Mouse (Mus musculus) embryonic facial prominence, embryonic 12.5 days (tissue): ENCODE measurements around the gene Atf3. TPM values are rescaled to one million over a fixed set of nuclear protein-coding genes. Genes with fewer than 3 reads are reported as not detected.
A peak's percentile ranks its signal among the peaks of the same experiment; 100 is the strongest.

Experiments used
- ATAC-seq: fragments of 200-750 bp; cut with Nextera tagmentation; 2 replicates; pipeline ENCODE4 v1.8.0; 2017; ENCODE audit not compliant: insufficient number of reproducible peaks, insufficient read depth, low FRiP score, low TSS enrichment
- H3K27ac ChIP-seq: fragments of 300-500 bp; sonication (generic); 2 replicates; pipeline ENCODE4 v1.5.1; 2016; ENCODE audit warnings: mild to moderate bottlenecking
- H3K27me3 ChIP-seq: fragments of 300-500 bp; sonication (generic); 2 replicates; pipeline ENCODE4 v1.6.1; 2016; ENCODE audit warnings: mild to moderate bottlenecking, moderate library complexity
- H3K36me3 ChIP-seq: fragments of 300-500 bp; sonication (generic); 2 replicates; pipeline ENCODE4 v1.6.1; 2016; ENCODE audit warnings: mild to moderate bottlenecking
- H3K4me1 ChIP-seq: fragments of 300-500 bp; sonication (generic); 2 replicates; pipeline ENCODE4 v1.6.1; 2016
- H3K4me2 ChIP-seq: fragments of 300-500 bp; sonication (generic); replicated peaks from 2 replicates; pipeline ENCODE4 v1.6.1; 2016; ENCODE audit warnings: mild to moderate bottlenecking, moderate library complexity
- H3K4me3 ChIP-seq: fragments of 300-500 bp; sonication (generic); 2 replicates; pipeline ENCODE4 v1.5.1; 2016; ENCODE audit warnings: mild to moderate bottlenecking
- H3K9ac ChIP-seq: fragments of 300-500 bp; sonication (generic); 2 replicates; pipeline ENCODE4 v1.6.1; 2016; ENCODE audit warnings: mild to moderate bottlenecking, moderate library complexity
- H3K9me3 ChIP-seq: fragments of 300-500 bp; sonication (generic); 2 replicates; pipeline ENCODE4 v1.6.1; 2016; ENCODE audit warnings: mild to moderate bottlenecking, moderate library complexity
- WGBS: fragments of 180-500 bp; shearing (Covaris S2); methylation state at CpG from one replicate; pipeline ENCODE4 v1.1.7; 2016; 5-methylcytosine and 5-hydroxymethylcytosine counted together
- polyA plus RNA-seq: library from polyadenylated mRNA; unstranded; fragments of >200 nt; fragmentation: Nextera tagmentation; extraction: Ambion mirVana; gene quantifications from 2 replicates; pipeline ENCODE4 v1.2.1, GENCODE M21; 2016

Atf3 gene
- polyA plus RNA-seq, 1 experiment from 2014 or later: 2.8 TPM

DNA sequence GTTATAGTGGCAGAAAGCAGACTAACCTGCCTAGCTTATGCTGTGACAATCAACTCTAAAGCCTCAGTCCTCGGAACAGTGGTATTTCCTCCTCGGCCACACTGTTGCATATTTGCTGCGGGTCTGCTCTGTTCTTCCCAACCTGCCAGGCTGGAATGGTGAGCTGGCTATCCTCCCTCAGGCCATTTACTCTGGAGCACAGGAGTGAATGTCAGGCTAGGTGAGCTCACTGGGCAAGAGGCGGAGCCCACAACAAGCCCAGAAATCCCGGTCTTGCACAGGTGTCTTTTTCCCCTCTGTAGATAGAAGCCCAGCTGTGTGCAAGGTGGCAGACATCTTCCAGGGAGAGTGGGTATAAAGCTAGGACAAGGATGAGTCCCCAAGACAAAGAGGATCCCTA lies 13.0 kb downstream of the Atf3 start:
- Histone ChIP-seq H3K27ac (no peak overlapping the region), H3K4me2 (no peak overlapping the region), H3K4me3 (no peak overlapping the region), H3K4me1 (no peaks in the 10 kb centered on the region), H3K9me3 (no peaks in the 10 kb centered on the region), H3K27me3 (no peaks in the 10 kb centered on the region), H3K36me3 (no peaks in the 10 kb centered on the region), H3K9ac (no peak overlapping the region)
- ATAC-seq: no peak
- WGBS: 64% methylated on average over 5 of the region's 5 CpGs

DNA sequence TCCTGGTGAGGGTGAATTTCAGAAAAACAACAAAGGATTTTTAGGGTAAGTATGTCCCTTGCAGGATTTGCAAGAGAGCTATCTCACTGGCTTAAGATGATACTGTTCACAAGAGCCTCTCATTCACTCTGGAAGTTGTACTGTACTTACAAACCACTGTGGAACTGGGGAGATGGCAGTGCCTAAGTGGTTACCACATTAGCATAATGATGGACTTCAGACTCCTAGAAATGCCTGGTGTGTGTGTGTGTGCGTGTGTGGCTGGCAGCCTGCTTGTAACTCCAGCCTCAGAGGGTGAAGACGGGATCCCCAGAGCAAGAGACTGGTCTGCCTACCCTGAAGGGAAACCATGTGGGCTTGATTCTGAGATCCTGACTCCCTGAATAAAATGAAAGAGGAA lies 14.3 kb downstream of the Atf3 start:
- WGBS: 62% methylated on average over 2 of the region's 2 CpGs
- Histone ChIP-seq H3K9ac (no peak overlapping the region), H3K9me3 (no peaks in the 10 kb centered on the region), H3K36me3 (no peaks in the 10 kb centered on the region), H3K4me1 (no peaks in the 10 kb centered on the region), H3K27me3 (no peaks in the 10 kb centered on the region), H3K27ac (no peak overlapping the region), H3K4me2 (no peak overlapping the region), H3K4me3 (no peak overlapping the region)
- ATAC-seq: no peak

- Histone ChIP-seq H3K27ac (no peak overlapping the region), H3K9me3 (no peaks in the 10 kb centered on the region), H3K4me3 (no peak overlapping the region), H3K9ac (no peak overlapping the region), H3K27me3 (no peaks in the 10 kb centered on the region), H3K4me1 (no peaks in the 10 kb centered on the region), H3K36me3 (no peaks in the 10 kb centered on the region), H3K4me2 (no peak overlapping the region)
- 82% methylated on average over 11 of the region's 11 CpGs for WGBS
- no peak for ATAC-seq
Observed at GRCm38 (mm10) chr1:191202208-191202952, 15.5 kb downstream of the Atf3 start.

- no peaks in the 10 kb centered on the region for H3K36me3 ChIP-seq
- H3K27me3 ChIP-seq: no peaks in the 10 kb centered on the region
- 84% methylated on average over 9 of the region's 9 CpGs for WGBS
- H3K27ac ChIP-seq: no peak overlapping the region
- no peaks in the 10 kb centered on the region for H3K4me1 ChIP-seq
- no peaks in the 10 kb centered on the region for H3K9me3 ChIP-seq
- ATAC-seq: no peak
- no peak overlapping the region for H3K4me3 ChIP-seq
- no peak overlapping the region for H3K4me2 ChIP-seq
- H3K9ac ChIP-seq: no peak overlapping the region
Observed at GRCm38 (mm10) chr1:191200816-191201602, 16.8 kb downstream of the Atf3 start.

- Histone ChIP-seq H3K4me2 (no peak overlapping the region), H3K9ac (no peak overlapping the region), H3K4me3 (no peak overlapping the region), H3K9me3 (no peaks in the 10 kb centered on the region), H3K27ac (no peak overlapping the region), H3K27me3 (no peaks in the 10 kb centered on the region), H3K36me3 (no peaks in the 10 kb centered on the region), H3K4me1 (no peaks in the 10 kb centered on the region)
- 69% methylated on average over 7 of the region's 7 CpGs for WGBS
- no peak for ATAC-seq
Observed at GRCm38 (mm10) chr1:191197916-191198315, 19.9 kb downstream of the Atf3 start.

- no peak overlapping the region for H3K9ac ChIP-seq
- no peaks in the 10 kb centered on the region for H3K4me1 ChIP-seq
- no peak overlapping the region for H3K4me3 ChIP-seq
- no peaks in the 10 kb centered on the region for H3K9me3 ChIP-seq
- no peak overlapping the region for H3K27ac ChIP-seq
- no peak for ATAC-seq
- 88% methylated on average over 6 of the region's 6 CpGs for WGBS
- H3K27me3 ChIP-seq: peaks cover 11% of the 10 kb centered on the region; the same call in 1 of the 2 replicates
- no peak overlapping the region for H3K4me2 ChIP-seq
- no peaks in the 10 kb centered on the region for H3K36me3 ChIP-seq
Observed at GRCm38 (mm10) chr1:191196016-191196415, 21.8 kb downstream of the Atf3 start.

GRCm38 (mm10) chr1:191193657-191194424 lies 24.0 kb downstream of the Atf3 start:
- no peak for ATAC-seq
- peaks cover 14% of the 10 kb centered on the region; the same call in 1 of the 2 replicates for H3K27me3 ChIP-seq
- H3K27ac ChIP-seq: no peak overlapping the region
- no peak overlapping the region for H3K4me2 ChIP-seq
- H3K9ac ChIP-seq: no peak overlapping the region
- H3K4me3 ChIP-seq: no peak overlapping the region
- no peaks in the 10 kb centered on the region for H3K4me1 ChIP-seq
- 49% methylated on average over 14 of the region's 14 CpGs for WGBS
- H3K9me3 ChIP-seq: no peaks in the 10 kb centered on the region
- H3K36me3 ChIP-seq: no peaks in the 10 kb centered on the region

DNA sequence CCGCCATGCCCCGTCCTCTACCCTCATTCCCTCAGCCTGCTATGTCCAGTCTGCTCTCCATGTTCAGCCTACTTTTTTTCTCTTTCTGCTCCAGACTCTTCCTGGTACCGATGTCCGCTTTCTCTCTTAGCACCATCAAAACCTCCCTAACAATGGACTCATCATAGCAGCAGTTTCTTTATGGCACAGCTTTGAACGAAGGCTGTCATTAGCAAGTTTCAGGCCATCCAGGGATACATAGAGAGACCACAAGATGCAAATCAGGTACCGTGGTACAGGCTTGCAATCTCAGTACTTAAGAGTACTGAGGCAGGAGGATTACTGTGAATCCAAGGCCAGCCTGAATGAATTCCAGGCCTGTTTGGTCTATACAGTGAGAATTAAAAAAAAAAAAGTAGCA lies 25.1 kb downstream of the Atf3 start:
- 86% methylated on average over 6 of the region's 6 CpGs for WGBS
- ATAC-seq: no peak

GRCm38 (mm10) chr1:191192213-191192612 lies 25.6 kb downstream of the Atf3 start:
- 63% methylated on average over 6 of the region's 6 CpGs for WGBS
- H3K4me1 ChIP-seq: no peaks in the 10 kb centered on the region
- no peaks in the 10 kb centered on the region for H3K36me3 ChIP-seq
- H3K4me3 ChIP-seq: no peak overlapping the region
- no peak overlapping the region for H3K27ac ChIP-seq
- H3K4me2 ChIP-seq: no peak overlapping the region
- H3K27me3 ChIP-seq: peaks cover 24% of the 10 kb centered on the region
- no peak for ATAC-seq
- no peaks in the 10 kb centered on the region for H3K9me3 ChIP-seq
- no peak overlapping the region for H3K9ac ChIP-seq

More for the DNA sequence above, 25.1 kb downstream of the Atf3 start:
- no peaks in the 10 kb centered on the region for H3K36me3 ChIP-seq
- H3K27ac ChIP-seq: no peak overlapping the region
- H3K4me3 ChIP-seq: no peak overlapping the region
- no peaks in the 10 kb centered on the region for H3K9me3 ChIP-seq
- H3K9ac ChIP-seq: no peak overlapping the region
- H3K27me3 ChIP-seq: peaks cover 20% of the 10 kb centered on the region; the same call in 1 of the 2 replicates
- no peak overlapping the region for H3K4me2 ChIP-seq
- no peaks in the 10 kb centered on the region for H3K4me1 ChIP-seq

DNA sequence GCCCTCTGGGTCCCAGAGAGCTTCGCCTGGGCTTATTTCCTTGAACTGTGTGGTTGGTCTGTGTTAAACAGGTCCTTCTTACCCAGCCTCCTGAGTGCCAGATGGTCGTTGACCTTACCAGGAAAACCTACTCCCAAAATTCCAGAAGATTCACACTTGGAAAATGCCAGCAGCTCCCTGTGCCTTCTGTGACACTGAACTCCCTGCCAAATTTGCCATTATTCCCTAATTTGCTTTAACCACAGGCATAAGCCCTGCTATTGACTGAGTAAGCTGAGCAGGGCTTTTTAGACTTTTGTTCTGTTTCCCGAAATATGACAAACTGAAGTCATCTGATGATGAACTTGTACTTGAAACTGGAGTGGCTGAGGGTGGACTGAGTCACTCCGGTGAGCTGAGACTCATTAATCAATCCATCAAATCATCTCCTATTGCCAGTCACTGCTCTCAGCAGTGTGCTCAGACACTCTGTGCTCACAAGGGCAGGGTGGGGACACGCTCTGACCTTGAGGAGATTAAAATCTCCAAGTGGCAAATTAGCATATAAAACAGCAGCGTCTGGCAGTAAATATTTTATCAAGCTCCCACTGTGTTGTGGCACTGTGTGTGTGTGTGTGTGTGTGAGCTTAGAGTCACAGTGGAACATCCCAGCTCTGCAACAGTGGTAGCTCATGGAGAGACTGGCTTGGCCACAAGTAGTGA lies 28.0 kb downstream of the Atf3 start:
- 46% methylated on average over 6 of the region's 6 CpGs for WGBS
- H3K36me3 ChIP-seq: no peaks in the 10 kb centered on the region
- H3K4me2 ChIP-seq: no peak overlapping the region
- no peak overlapping the region for H3K9ac ChIP-seq
- H3K9me3 ChIP-seq: no peaks in the 10 kb centered on the region
- no peak overlapping the region for H3K27ac ChIP-seq
- ATAC-seq: no peak
- no peak overlapping the region for H3K4me3 ChIP-seq
- peaks cover 48% of the 10 kb centered on the region for H3K27me3 ChIP-seq
- peaks cover 11% of the 10 kb centered on the region for H3K4me1 ChIP-seq

GRCm38 (mm10) chr1:191186386-191186770 lies 31.5 kb downstream of the Atf3 start:
- Histone ChIP-seq H3K27ac (no peak overlapping the region), H3K27me3 (peaks cover 67% of the 10 kb centered on the region), H3K4me2 (peak overlapping the region; percentile 99), H3K9me3 (no peaks in the 10 kb centered on the region), H3K4me3 (no peak overlapping the region), H3K36me3 (no peaks in the 10 kb centered on the region), H3K4me1 (peaks cover 24% of the 10 kb centered on the region), H3K9ac (no peak overlapping the region)
- WGBS: 5% methylated on average over 7 of the region's 7 CpGs
- no peak for ATAC-seq
